ENCODE assay signal across 9 mouse cellular contexts in genomic region chr1:136661939-136662563, GRCm38 (mm10). TPM values are rescaled to one million over a fixed set of nuclear protein-coding genes. Genes with fewer than 3 reads are reported as not detected.
DNase-seq lines count a peak whose midpoint lies in the region; ATAC-seq lines count a peak whose summit lies in the region.
"Had no signal": no experiment of that assay in that cellular context is flagged by ENCODE, and none has a peak within 500 bp of the region (broad histone marks: within the 10 kb centered on the region; RNA-seq: fewer than 3 reads in every experiment).

No protein-coding gene starts in this region.

- H3K4me3 ChIP-seq in heart, embryonic 13.5 days: no peak overlapping the region
- no peak overlapping the region for H3K4me3 ChIP-seq in hindbrain, embryonic 14.5 days (replicated peaks; ENCODE audit: low read length)
- H3K4me3 ChIP-seq in midbrain, embryonic 13.5 days (replicated peaks): no peak overlapping the region

- no peaks in the 10 kb centered on the region for H3K27me3 ChIP-seq in heart, embryonic 13.5 days (replicated peaks)
- no peaks in the 10 kb centered on the region for H3K27me3 ChIP-seq in hindbrain, embryonic 14.5 days (ENCODE audit: control insufficient read depth, insufficient read depth, low read length)
- H3K27me3 ChIP-seq in midbrain, embryonic 13.5 days: no peaks in the 10 kb centered on the region

- no peaks in the 10 kb centered on the region for H3K36me3 ChIP-seq in heart, embryonic 13.5 days
- no peaks in the 10 kb centered on the region for H3K36me3 ChIP-seq in hindbrain, embryonic 14.5 days (replicated peaks; ENCODE audit: control insufficient read depth, insufficient read depth)
- no peaks in the 10 kb centered on the region for H3K36me3 ChIP-seq in midbrain, embryonic 13.5 days

- WGBS in heart, embryonic 13.5 days: 27% methylated on average over 10 of the region's 10 CpGs
- WGBS in hindbrain, embryonic 14.5 days: 21% methylated on average over 10 of the region's 10 CpGs
- WGBS in midbrain, embryonic 13.5 days: 14% methylated on average over 10 of the region's 10 CpGs

- no peak for ATAC-seq in heart, embryonic 13.5 days (ENCODE audit: extremely low read depth, insufficient number of reproducible peaks, low FRiP score, low TSS enrichment)
- no peak for ATAC-seq in hindbrain, embryonic 14.5 days (ENCODE audit: low FRiP score)
- ATAC-seq in midbrain, embryonic 13.5 days: peak; percentile 40; the same call in 1 of the 2 replicates
- ATAC-seq in megakaryocyte-erythroid progenitor cell, adult 5-6 weeks (replicated peaks; ENCODE audit: low FRiP score, low TSS enrichment, poor library complexity, severe bottlenecking): no peak

- H3K9me3 ChIP-seq in heart, embryonic 13.5 days: no peaks in the 10 kb centered on the region
- no peaks in the 10 kb centered on the region for H3K9me3 ChIP-seq in hindbrain, embryonic 14.5 days (ENCODE audit: control insufficient read depth, low read length)
- no peaks in the 10 kb centered on the region for H3K9me3 ChIP-seq in midbrain, embryonic 13.5 days

- peak overlapping the region; percentile 30; the same call in 1 of the 2 replicates for H3K27ac ChIP-seq in heart, embryonic 13.5 days (replicated peaks)
- H3K27ac ChIP-seq in hindbrain, embryonic 14.5 days: no peak overlapping the region
- no peak overlapping the region for H3K27ac ChIP-seq in midbrain, embryonic 13.5 days

- peak overlapping the region; percentile 27 for H3K4me2 ChIP-seq in heart, embryonic 13.5 days
- peak overlapping the region; percentile 32 for H3K4me2 ChIP-seq in hindbrain, embryonic 14.5 days (replicated peaks)
- H3K4me2 ChIP-seq in midbrain, embryonic 13.5 days (replicated peaks): peak overlapping the region; percentile 27

- H3K4me1 ChIP-seq in heart, embryonic 13.5 days: peaks cover 29% of the 10 kb centered on the region
- H3K4me1 ChIP-seq in hindbrain, embryonic 14.5 days (replicated peaks; ENCODE audit: control insufficient read depth, insufficient read depth, low read length): peaks cover 12% of the 10 kb centered on the region; the same call in 1 of the 2 replicates
- peaks cover 17% of the 10 kb centered on the region for H3K4me1 ChIP-seq in midbrain, embryonic 13.5 days (replicated peaks)

- DNase-seq in heart, postnatal 4 days: no peak
- peak; percentile 58 for DNase-seq in NIH3T3 (ENCODE audit: low read depth)
- DNase-seq in hindbrain, embryonic 14.5 days (ENCODE audit: low spot score): peak; percentile 51
- no peak for DNase-seq in cerebellum, adult 8-10 months
- no peak for DNase-seq in kidney, adult 8-10 months
- DNase-seq: adrenal gland, adult 8-10 months had no signal

- H3K9ac ChIP-seq in heart, embryonic 13.5 days: no peak overlapping the region
- H3K9ac ChIP-seq in hindbrain, embryonic 14.5 days: no peak overlapping the region
- H3K9ac ChIP-seq in midbrain, embryonic 13.5 days (replicated peaks): peak overlapping the region; percentile 41; the same call in 1 of the 2 replicates

RNA-seq across cellular contexts. Expression of gene Zfp281, which starts 37.4 kb away (rescaled TPM):
- 12.4 TPM in 2 replicates for polyA plus RNA-seq in heart, embryonic 13.5 days (2015; fragmentation: Nextera tagmentation; extraction: Ambion mirVana)
- total RNA-seq in heart, postnatal 4 days (2021): 10 to 100 TPM; 14.2 TPM
- polyA plus RNA-seq in hindbrain, embryonic 14.5 days (2014; fragmentation: Nextera tagmentation; extraction: Ambion mirVana): 23.4 and 24.6 TPM in 2 replicates
- 29.2 and 30.2 TPM in 2 replicates for polyA plus RNA-seq in midbrain, embryonic 13.5 days (2015; fragmentation: Nextera tagmentation; extraction: Ambion mirVana)
- total RNA-seq in megakaryocyte-erythroid progenitor cell, adult 5-6 weeks (2014; fragmentation: Nextera tagmentation): 18.6 and 20.3 TPM in 2 replicates
- 25.2 and 29.7 TPM in 2 replicates for total RNA-seq in megakaryocyte-erythroid progenitor cell, adult 5-6 weeks (2017)

Comparison
In these comparisons a context has a peak if more than half of its experiments do, and no peak if none do; other contexts are left out.
1. DNase-seq: peak in NIH3T3 (single experiment) and hindbrain, embryonic 14.5 days (single experiment); none in heart, postnatal 4 days (single experiment), cerebellum, adult 8-10 months (single experiment) and kidney, adult 8-10 months (0 of 2).
2. Peak in every context shown above with its lines, with median percentiles within 50 percentile points of each other: H3K4me2 ChIP-seq.